Mouse (Mus musculus): ENCODE measurements at regions not wholly inside any gene's neighbourhood (a gene's known extent, or its start where the extent isn't known, plus 50 kb on each side); places are given as distances from the start of the nearest gene placed in this dataset.

GRCm38 (mm10) chr5:75280698-75281097 lies 128.6 kb downstream of the Pdgfra start:
- 47% methylated on average over 3 of the region's 3 CpGs for WGBS
- Histone ChIP-seq H3K9ac (no peak overlapping the region), H3K4me2 (no peak overlapping the region), H3K9me3 (no peaks in the 10 kb centered on the region), H3K4me3 (no peak overlapping the region), H3K27me3 (no peaks in the 10 kb centered on the region), H3K36me3 (no peaks in the 10 kb centered on the region), H3K27ac (no peak overlapping the region), H3K4me1 (no peaks in the 10 kb centered on the region)
- no peak for ATAC-seq (ENCODE audit: borderline replicate concordance, extremely low read depth, low FRiP score, low TSS enrichment)

GRCm38 (mm10) chr5:75281510-75281909 lies 129.4 kb downstream of the Pdgfra start:
- Histone ChIP-seq H3K27ac (no peak overlapping the region), H3K27me3 (no peaks in the 10 kb centered on the region), H3K4me1 (no peaks in the 10 kb centered on the region), H3K36me3 (no peaks in the 10 kb centered on the region), H3K4me3 (no peak overlapping the region), H3K4me2 (no peak overlapping the region), H3K9me3 (no peaks in the 10 kb centered on the region), H3K9ac (no peak overlapping the region)
- 85% methylated on average over 7 of the region's 7 CpGs for WGBS
- ATAC-seq (ENCODE audit: borderline replicate concordance, extremely low read depth, low FRiP score, low TSS enrichment): no peak

DNA sequence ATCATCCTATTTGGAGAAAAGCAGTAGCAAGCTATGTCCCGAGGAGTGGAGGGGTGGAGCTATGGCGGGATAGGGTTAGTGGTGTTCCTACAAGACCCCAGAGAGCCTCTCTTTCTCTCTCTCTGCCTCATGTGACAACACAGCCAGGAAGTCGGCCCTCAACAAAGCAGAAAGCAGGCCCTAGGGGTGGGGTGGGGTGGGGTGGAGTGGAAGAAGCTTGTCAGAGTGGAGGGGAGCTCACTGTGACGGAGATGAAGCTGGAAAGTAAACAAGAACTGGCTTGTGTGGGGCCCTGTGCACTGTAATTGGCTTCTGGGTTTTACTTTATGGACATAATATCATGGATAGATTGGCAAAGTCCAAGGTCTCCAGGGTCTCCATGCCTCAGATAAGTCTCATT lies 130.5 kb downstream of the Pdgfra start:
- no peak overlapping the region for H3K4me3 ChIP-seq
- H3K9ac ChIP-seq: no peak overlapping the region
- 43% methylated on average over 4 of the region's 4 CpGs for WGBS
- no peaks in the 10 kb centered on the region for H3K4me1 ChIP-seq
- H3K27me3 ChIP-seq: no peaks in the 10 kb centered on the region
- no peak overlapping the region for H3K27ac ChIP-seq
- no peaks in the 10 kb centered on the region for H3K36me3 ChIP-seq
- no peak overlapping the region for H3K4me2 ChIP-seq
- no peak for ATAC-seq (ENCODE audit: borderline replicate concordance, extremely low read depth, low FRiP score, low TSS enrichment)
- no peaks in the 10 kb centered on the region for H3K9me3 ChIP-seq

DNA sequence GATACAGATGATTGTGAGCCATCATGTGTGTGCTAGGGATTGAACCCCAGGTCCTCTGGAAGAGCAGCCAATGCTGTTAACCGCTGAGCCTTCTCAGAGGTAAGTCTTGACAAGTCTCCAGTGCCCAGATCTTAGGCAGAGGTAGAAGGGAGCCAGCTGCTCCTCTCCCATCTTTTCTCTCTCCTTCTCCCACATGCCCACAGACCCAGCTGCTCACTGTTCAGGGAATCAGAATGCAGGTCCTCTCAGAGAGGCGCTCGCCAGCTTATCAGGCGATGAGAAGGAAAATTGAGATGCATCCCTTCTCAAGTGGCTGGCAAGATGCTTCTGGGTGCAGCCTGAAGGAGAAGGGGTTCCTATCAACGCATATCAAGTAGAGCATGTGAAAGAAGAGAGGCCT lies 131.7 kb downstream of the Pdgfra start:
- H3K4me1 ChIP-seq: no peaks in the 10 kb centered on the region
- WGBS: 69% methylated on average over 5 of the region's 5 CpGs
- H3K4me3 ChIP-seq: no peak overlapping the region
- H3K9ac ChIP-seq: no peak overlapping the region
- no peaks in the 10 kb centered on the region for H3K9me3 ChIP-seq
- no peaks in the 10 kb centered on the region for H3K36me3 ChIP-seq
- no peak overlapping the region for H3K27ac ChIP-seq
- H3K27me3 ChIP-seq: no peaks in the 10 kb centered on the region
- no peak overlapping the region for H3K4me2 ChIP-seq
- no peak for ATAC-seq (ENCODE audit: borderline replicate concordance, extremely low read depth, low FRiP score, low TSS enrichment)

GRCm38 (mm10) chr5:75285950-75286349 lies 133.9 kb downstream of the Pdgfra start:
- Histone ChIP-seq H3K9me3 (no peaks in the 10 kb centered on the region), H3K4me2 (no peak overlapping the region), H3K4me3 (no peak overlapping the region), H3K36me3 (no peaks in the 10 kb centered on the region), H3K27ac (no peak overlapping the region), H3K9ac (no peak overlapping the region), H3K4me1 (no peaks in the 10 kb centered on the region), H3K27me3 (no peaks in the 10 kb centered on the region)
- ATAC-seq (ENCODE audit: borderline replicate concordance, extremely low read depth, low FRiP score, low TSS enrichment): no peak
- 61% methylated on average over 10 of the region's 10 CpGs for WGBS

GRCm38 (mm10) chr5:75295676-75296075 lies 143.6 kb downstream of the Pdgfra start:
- no peaks in the 10 kb centered on the region for H3K4me1 ChIP-seq
- no peak overlapping the region for H3K9ac ChIP-seq
- no peaks in the 10 kb centered on the region for H3K36me3 ChIP-seq
- 71% methylated on average over 2 of the region's 2 CpGs for WGBS
- H3K27ac ChIP-seq: no peak overlapping the region
- no peaks in the 10 kb centered on the region for H3K9me3 ChIP-seq
- no peaks in the 10 kb centered on the region for H3K27me3 ChIP-seq
- H3K4me2 ChIP-seq: no peak overlapping the region
- ATAC-seq (ENCODE audit: borderline replicate concordance, extremely low read depth, low FRiP score, low TSS enrichment): no peak
- no peak overlapping the region for H3K4me3 ChIP-seq

- Histone ChIP-seq H3K9ac (no peak overlapping the region), H3K4me3 (no peak overlapping the region), H3K9me3 (no peaks in the 10 kb centered on the region), H3K4me2 (no peak overlapping the region), H3K4me1 (no peaks in the 10 kb centered on the region), H3K27me3 (no peaks in the 10 kb centered on the region), H3K36me3 (no peaks in the 10 kb centered on the region), H3K27ac (no peak overlapping the region)
- no peak for ATAC-seq (ENCODE audit: borderline replicate concordance, extremely low read depth, low FRiP score, low TSS enrichment)
- 71% methylated on average over 1 of the region's 1 CpGs for WGBS
These were observed 160.8 kb downstream of the Pdgfra start for GRCm38 (mm10) chr5:75312897-75313296.

DNA sequence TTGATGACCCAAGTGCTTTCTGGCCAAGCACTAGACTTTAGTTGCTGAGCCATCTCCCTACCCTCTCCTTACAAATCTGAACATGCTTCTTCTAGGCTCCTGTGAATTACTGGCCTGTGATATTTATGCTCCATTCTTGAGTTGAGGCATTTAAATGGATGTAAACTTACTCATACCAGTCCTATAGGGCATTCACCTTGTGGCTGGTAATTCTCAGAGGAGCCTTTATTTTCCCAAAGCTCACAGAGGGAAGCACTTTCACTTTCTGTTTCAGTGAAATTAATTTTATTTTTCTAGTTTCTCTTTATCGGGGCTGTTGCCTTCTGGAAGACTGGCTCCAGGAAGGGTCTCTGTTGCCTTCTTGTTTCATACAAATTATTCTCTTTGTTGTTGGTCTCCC lies 163.9 kb downstream of the Pdgfra start:
- Histone ChIP-seq H3K4me3 (no peak overlapping the region), H3K9me3 (no peaks in the 10 kb centered on the region), H3K27me3 (no peaks in the 10 kb centered on the region), H3K36me3 (no peaks in the 10 kb centered on the region), H3K4me1 (no peaks in the 10 kb centered on the region), H3K9ac (no peak overlapping the region), H3K27ac (no peak overlapping the region), H3K4me2 (no peak overlapping the region)
- 81% methylated on average over 1 of the region's 1 CpGs for whole genome bisulfite sequencing
- ATAC-seq (ENCODE audit: borderline replicate concordance, extremely low read depth, low FRiP score, low TSS enrichment): no peak

DNA sequence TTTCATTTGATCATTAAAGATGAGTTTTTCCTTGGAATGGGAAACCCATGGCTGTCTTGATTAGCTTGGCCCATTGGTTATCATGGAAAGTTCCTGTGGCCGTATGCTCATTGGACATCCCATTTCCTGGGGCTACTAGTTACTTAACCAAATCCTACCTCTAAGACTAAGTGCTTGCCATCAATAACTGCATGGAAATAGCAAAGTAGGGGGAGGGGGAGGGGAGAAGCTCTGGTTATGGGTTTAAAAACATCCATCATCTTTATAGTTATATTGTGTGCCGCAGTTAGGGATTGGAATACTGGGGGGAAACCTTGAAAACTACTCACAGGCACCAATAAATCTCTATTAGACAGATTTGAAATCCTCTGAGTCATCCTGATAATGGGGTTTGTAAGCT lies 168.4 kb downstream of the Pdgfra start:
- no peak overlapping the region for H3K27ac ChIP-seq
- no peak for ATAC-seq (ENCODE audit: borderline replicate concordance, extremely low read depth, low FRiP score, low TSS enrichment)
- no peak overlapping the region for H3K4me3 ChIP-seq

GRCm38 (mm10) chr5:75334050-75334449 lies 182.0 kb downstream of the Pdgfra start:
- Histone ChIP-seq H3K4me3 (no peak overlapping the region), H3K36me3 (no peaks in the 10 kb centered on the region), H3K27ac (no peak overlapping the region), H3K4me1 (no peaks in the 10 kb centered on the region), H3K27me3 (no peaks in the 10 kb centered on the region), H3K9ac (no peak overlapping the region), H3K4me2 (no peak overlapping the region), H3K9me3 (no peaks in the 10 kb centered on the region)
- 77% methylated on average over 3 of the region's 3 CpGs for WGBS
- no peak for ATAC-seq (ENCODE audit: borderline replicate concordance, extremely low read depth, low FRiP score, low TSS enrichment)

More for the DNA sequence above, 168.4 kb downstream of the Pdgfra start:
- Histone ChIP-seq H3K4me2 (no peak overlapping the region), H3K4me1 (no peaks in the 10 kb centered on the region), H3K9me3 (no peaks in the 10 kb centered on the region), H3K27me3 (no peaks in the 10 kb centered on the region), H3K36me3 (no peaks in the 10 kb centered on the region), H3K9ac (no peak overlapping the region)
- 66% methylated on average over 2 of the region's 2 CpGs for WGBS

GRCm38 (mm10) chr5:75336454-75336853 lies 184.4 kb downstream of the Pdgfra start:
- Histone ChIP-seq H3K4me2 (no peak overlapping the region), H3K4me3 (no peak overlapping the region), H3K9ac (no peak overlapping the region), H3K36me3 (no peaks in the 10 kb centered on the region), H3K27me3 (no peaks in the 10 kb centered on the region), H3K27ac (no peak overlapping the region), H3K4me1 (no peaks in the 10 kb centered on the region), H3K9me3 (no peaks in the 10 kb centered on the region)
- WGBS: 68% methylated on average over 11 of the region's 11 CpGs
- no peak for ATAC-seq (ENCODE audit: borderline replicate concordance, extremely low read depth, low FRiP score, low TSS enrichment)

DNA sequence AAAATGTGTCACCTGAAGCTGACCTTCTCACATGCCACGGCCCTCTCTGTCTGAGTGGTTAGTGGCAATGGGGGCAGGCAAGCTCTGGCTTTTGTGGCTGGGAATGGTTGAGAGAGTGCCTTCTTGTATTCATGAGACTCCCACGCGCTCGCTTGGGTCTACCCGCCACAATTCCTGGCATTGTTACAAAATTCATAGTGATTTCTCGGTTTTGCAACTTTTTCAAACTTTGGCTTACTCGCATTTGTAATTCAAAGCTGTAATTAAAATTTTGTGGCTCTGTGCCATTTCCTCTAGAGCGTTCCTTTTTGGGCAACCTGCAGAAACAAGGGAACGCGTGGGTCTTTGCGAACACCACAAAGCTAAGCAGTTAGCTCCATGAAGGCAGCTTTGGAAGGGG lies 186.3 kb downstream of the Pdgfra start:
- WGBS: 87% methylated on average over 11 of the region's 11 CpGs
- Histone ChIP-seq H3K4me3 (no peak overlapping the region), H3K36me3 (no peaks in the 10 kb centered on the region), H3K4me1 (no peaks in the 10 kb centered on the region), H3K9me3 (no peaks in the 10 kb centered on the region), H3K9ac (no peak overlapping the region), H3K4me2 (no peak overlapping the region), H3K27ac (no peak overlapping the region), H3K27me3 (no peaks in the 10 kb centered on the region)
- no peak for ATAC-seq (ENCODE audit: borderline replicate concordance, extremely low read depth, low FRiP score, low TSS enrichment)

DNA sequence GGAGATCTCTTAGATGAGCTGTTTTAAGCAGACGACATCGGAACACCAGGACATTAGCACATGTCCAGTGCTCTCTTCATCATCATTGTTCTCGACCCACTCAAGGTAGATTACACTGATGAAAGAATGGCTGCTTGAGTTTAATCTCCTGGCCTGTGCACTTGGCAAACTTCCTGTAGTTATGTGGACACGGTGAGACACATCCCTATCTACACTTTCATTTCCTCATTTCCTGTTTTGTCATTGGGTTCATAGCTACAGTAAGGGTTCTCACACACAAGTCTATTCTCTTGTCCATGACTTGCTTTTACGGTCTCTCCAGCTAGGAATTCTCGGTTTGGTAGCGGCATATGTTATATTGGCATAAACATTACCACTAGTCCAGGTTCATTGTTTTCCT lies 190.5 kb downstream of the Pdgfra start:
- no peak for ATAC-seq (ENCODE audit: borderline replicate concordance, extremely low read depth, low FRiP score, low TSS enrichment)
- Histone ChIP-seq H3K27ac (no peak overlapping the region), H3K4me2 (no peak overlapping the region), H3K27me3 (no peaks in the 10 kb centered on the region), H3K4me3 (no peak overlapping the region), H3K36me3 (no peaks in the 10 kb centered on the region), H3K9ac (no peak overlapping the region), H3K4me1 (no peaks in the 10 kb centered on the region), H3K9me3 (no peaks in the 10 kb centered on the region)
- 76% methylated on average over 7 of the region's 7 CpGs for WGBS

All from lung, embryonic 15.5 days (tissue).